Mouse (Mus musculus) inflammation-experienced regulatory T-cells, adult 6 months (primary cell): Measurements from ENCODE around the gene Ankrd33. TPM values are rescaled to one million over a fixed set of nuclear protein-coding genes. Genes with fewer than 3 reads are reported as not detected.

Experiments
- ATAC-seq: one replicate; pipeline ENCODE4 v1.8.0; 2017
- polyA plus RNA-seq, 3 experiments: library from polyadenylated mRNA; unstranded; fragments of 100-300 nt; shearing (Covaris generic); gene quantifications; one replicate each; pipeline ENCODE4 v1.2.1; 2017

The Ankrd33 gene
- polyA plus RNA-seq, 3 experiments from 2014 or later = not detected

GRCm38 (mm10) chr15:101125561-101125960 lies 10.0 kb downstream of the Ankrd33 start:
- no peak for ATAC-seq

- ATAC-seq = no peak
Measured at GRCm38 (mm10) chr15:101126876-101127544, 11.5 kb downstream of the Ankrd33 start.

- no peak for ATAC-seq
Measured at GRCm38 (mm10) chr15:101128181-101129089, 12.9 kb downstream of the Ankrd33 start, which contains the start of gene Acvrl1. Acvrl1 (plus strand) TSS chr15:101128522.

- no peak for ATAC-seq
Measured at GRCm38 (mm10) chr15:101129412-101129811, 13.9 kb downstream of the Ankrd33 start.

GRCm38 (mm10) chr15:101131498-101131897 lies 15.9 kb downstream of the Ankrd33 start:
- no peak for ATAC-seq

GRCm38 (mm10) chr15:101132041-101132440 lies 16.5 kb downstream of the Ankrd33 start:
- no peak for ATAC-seq

- ATAC-seq = no peak
Measured at GRCm38 (mm10) chr15:101132761-101133160, 17.2 kb downstream of the Ankrd33 start.

- peak; percentile 35 for ATAC-seq
Measured at GRCm38 (mm10) chr15:101133993-101134704, 18.6 kb downstream of the Ankrd33 start.

- ATAC-seq = no peak
Measured at GRCm38 (mm10) chr15:101135405-101135804, 19.9 kb downstream of the Ankrd33 start.

GRCm38 (mm10) chr15:101137455-101137854 lies 21.9 kb downstream of the Ankrd33 start:
- no peak for ATAC-seq

GRCm38 (mm10) chr15:101138675-101139074 lies 23.1 kb downstream of the Ankrd33 start:
- ATAC-seq = no peak

GRCm38 (mm10) chr15:101139885-101140284 lies 24.3 kb downstream of the Ankrd33 start:
- ATAC-seq = no peak

GRCm38 (mm10) chr15:101140587-101140986 lies 25.0 kb downstream of the Ankrd33 start:
- no peak for ATAC-seq

GRCm38 (mm10) chr15:101141061-101141541 lies 25.5 kb downstream of the Ankrd33 start:
- peak; percentile 12 for ATAC-seq

GRCm38 (mm10) chr15:101142672-101143071 lies 27.1 kb downstream of the Ankrd33 start:
- ATAC-seq = no peak

- ATAC-seq = no peak
Measured at GRCm38 (mm10) chr15:101143494-101143893, 27.9 kb downstream of the Ankrd33 start.

GRCm38 (mm10) chr15:101144176-101144575 lies 28.6 kb downstream of the Ankrd33 start:
- ATAC-seq = no peak

GRCm38 (mm10) chr15:101144779-101145178 lies 29.2 kb downstream of the Ankrd33 start:
- no peak for ATAC-seq

GRCm38 (mm10) chr15:101145424-101146099 lies 30.0 kb downstream of the Ankrd33 start:
- ATAC-seq = peak; percentile 96

- ATAC-seq = no peak
Measured at GRCm38 (mm10) chr15:101146100-101146965, 30.8 kb downstream of the Ankrd33 start.
